Mouse (Mus musculus): ENCODE results near the gene Slc39a9. TPM values are rescaled to one million over a fixed set of nuclear protein-coding genes. Genes with fewer than 3 reads are reported as not detected.

Slc39a9 gene
- 30.9 TPM for total RNA-seq (2023)

DNA sequence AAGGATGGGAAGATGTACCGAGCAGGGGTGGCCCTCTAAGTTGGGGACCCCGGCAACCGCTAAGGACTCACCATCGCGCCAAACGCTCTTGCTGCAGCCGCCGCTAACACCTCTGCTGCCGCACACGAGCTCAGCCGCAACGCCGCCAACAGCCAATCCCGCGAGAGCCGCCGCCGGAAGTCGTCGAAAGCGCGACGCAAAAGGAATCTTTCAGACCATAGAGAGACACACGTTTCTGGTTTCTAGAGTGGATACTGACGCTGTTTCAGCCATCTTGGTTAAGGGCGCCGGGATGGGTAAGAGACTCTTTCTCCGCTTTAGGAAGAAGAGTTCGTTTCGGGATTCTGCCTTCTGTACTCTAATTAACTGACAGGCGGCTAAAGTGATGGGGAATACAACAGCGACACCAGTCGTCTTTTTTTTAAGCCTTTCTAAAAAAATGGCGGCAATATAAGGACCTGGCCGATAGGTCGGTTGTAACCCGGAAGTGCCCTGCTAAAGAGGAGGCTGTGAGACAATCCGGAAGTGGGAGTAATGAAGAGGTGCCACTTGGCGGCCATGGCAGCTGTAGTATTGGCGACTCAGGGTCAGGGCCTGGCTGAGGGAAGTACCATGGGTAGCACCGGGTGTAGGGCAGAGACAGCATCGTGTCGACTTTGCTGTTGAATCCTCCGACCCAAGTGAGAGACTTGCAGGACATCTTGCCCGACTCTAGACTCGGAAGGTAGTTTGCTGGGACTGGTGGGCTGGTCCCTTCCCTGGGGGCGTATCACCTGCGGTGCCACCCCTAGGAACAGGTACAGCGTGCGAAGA, at the start of gene Slc39a9, which contains the start of gene Erh:
Gene Slc39a9, plus strand, starts transcription at position 191 of the 813 bp plus-strand sequence.
Gene Erh, minus strand, starts transcription at position 649 of the 813 bp plus-strand sequence.

DNA sequence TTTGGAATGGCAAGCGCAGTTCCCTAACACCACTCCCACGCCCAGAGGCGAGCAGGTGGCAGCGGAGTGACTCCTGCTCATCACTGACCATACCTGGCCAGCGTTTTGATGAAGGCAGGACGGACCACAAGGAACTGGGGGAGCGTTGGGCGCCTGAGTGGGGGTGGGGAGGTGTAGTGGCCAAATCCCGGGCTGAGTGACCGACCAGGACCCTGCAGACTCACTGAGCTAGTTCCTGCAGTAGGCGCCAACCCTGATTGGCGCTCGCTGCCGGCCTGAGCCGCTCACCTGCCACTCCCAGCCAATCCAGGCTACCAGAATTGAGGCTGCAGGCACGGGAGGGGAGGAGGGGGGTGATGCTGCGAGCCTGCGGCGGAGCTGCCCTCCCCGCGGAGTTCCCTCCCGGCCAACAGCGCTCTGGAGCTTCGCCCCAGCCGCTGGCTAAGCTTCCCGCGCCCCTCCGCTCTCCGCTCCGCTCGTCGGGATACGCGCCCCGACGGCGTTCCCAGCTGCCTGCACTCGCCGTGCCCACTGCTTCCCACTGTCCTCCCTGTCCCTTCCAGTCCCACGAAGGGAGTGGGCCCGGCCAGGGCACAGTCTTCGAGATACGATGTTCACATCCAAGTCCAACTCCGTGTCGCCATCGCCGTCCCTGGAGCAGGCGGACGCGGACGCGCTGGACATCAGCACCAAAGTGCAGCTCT, 48.7 kb downstream of the Slc39a9 start, which contains the start of gene Plekhd1:
Gene Plekhd1, plus strand, starts transcription at position 323 of the 704 bp plus-strand sequence.

Other genes starting within 250 kb of the Slc39a9 start
- 57.3 TPM for gene Dcaf5, start 207.3 kb upstream of the Slc39a9 start, total RNA-seq (2023)
- 42.1 TPM for gene Exd2, start 180.8 kb upstream of the Slc39a9 start, total RNA-seq (2023)
- not detected for gene Galnt16, start 125.6 kb upstream of the Slc39a9 start, total RNA-seq (2023)
- gene Erh, start 458 bp downstream of the Slc39a9 start, total RNA-seq (2023): 80.0 TPM
- 1.3 TPM for gene Plekhd1, start 48.7 kb downstream of the Slc39a9 start, total RNA-seq (2023)
- gene Ccdc177, start 116.8 kb downstream of the Slc39a9 start, total RNA-seq (2023): not detected
- 137 TPM for gene Susd6, start 146.6 kb downstream of the Slc39a9 start, total RNA-seq (2023)